Mouse (Mus musculus) retina, embryonic 14.5 days (tissue): Measurements from ENCODE around the gene Tm6sf2.
"Not testable (repeated sequence)": the region's sequence is repeated elsewhere in the genome, so short reads cannot be mapped to it uniquely, and the experiment has no call there.

Experiments
- DNase-seq: peaks from one replicate; pipeline ENCODE4 v3.0.0-alpha.2; 2015; ENCODE audit warnings: low spot score

Gene Tm6sf2

DNA sequence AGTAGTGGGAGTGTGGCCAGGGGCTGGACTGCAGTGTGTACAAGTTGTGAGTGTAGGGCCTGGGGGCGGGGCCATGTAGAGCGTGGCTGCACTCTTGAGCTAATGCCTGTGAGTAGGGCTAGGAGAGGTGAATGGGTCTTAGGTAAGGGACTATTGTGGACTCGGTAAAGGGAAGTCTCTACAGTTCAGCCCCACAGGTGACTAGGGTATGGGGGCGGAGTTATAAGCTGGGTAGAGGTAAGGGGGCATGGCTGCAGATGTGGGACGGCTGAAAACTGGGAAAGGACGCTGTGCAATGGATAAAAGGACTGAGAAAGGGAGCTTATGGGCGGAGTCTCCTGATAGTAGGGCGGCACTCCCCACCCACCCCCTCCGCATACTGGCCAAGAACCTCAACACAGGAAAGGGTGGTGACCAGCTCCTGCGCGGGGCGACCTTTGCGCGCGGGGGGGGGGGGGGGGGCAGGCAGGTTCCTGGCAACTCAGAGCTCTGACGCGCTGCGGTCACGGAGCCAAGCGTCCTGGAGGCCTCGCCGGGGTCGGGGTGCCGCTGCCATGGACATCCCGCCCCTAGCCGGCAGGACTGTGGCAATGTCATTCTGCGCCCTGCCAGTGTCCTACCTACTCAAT lies at the start of gene Tm6sf2:
TSS of gene Tm6sf2 (plus strand) at position 484 of the 629 bp plus-strand sequence.
- peak; percentile 25 for DNase-seq

- peak; percentile 60 for DNase-seq
These were observed 49.1 kb upstream of the Tm6sf2 start for GRCm38 (mm10) chr8:70023596-70023995.

- no peak for DNase-seq
These were observed 46.6 kb upstream of the Tm6sf2 start for GRCm38 (mm10) chr8:70026151-70026550.

- DNase-seq, result no peak
These were observed 42.5 kb upstream of the Tm6sf2 start for GRCm38 (mm10) chr8:70030255-70030654.

DNA sequence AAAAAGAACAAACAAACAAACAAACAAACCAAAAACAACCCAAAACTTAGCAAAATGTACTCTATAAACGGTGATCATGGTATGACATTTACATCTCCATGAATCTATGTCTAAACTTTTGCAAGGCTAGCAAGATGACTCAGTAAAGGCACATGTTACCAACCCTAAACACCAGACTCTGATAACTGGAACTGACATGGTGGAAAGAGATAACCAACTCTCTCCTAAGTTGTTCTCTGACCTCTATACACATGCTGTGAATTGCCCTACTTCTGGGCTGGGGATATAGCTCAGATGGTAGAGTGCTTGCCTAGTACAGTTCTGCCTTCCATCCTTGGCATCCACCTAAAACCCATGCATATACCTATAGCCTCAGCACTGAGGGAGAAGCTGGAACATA lies 34.7 kb upstream of the Tm6sf2 start:
- peak; percentile 5 for DNase-seq

GRCm38 (mm10) chr8:70041885-70042546 lies 30.7 kb upstream of the Tm6sf2 start:
- peak; percentile 3 for DNase-seq

GRCm38 (mm10) chr8:70042583-70043455 lies 29.9 kb upstream of the Tm6sf2 start, which contains the start of the genes Mau2 and Sugp1:
Gene Mau2 (minus strand): TSS chr8:70042734.
Gene Sugp1 (plus strand): TSS chr8:70042813.
- DNase-seq, result peak; percentile 98

DNA sequence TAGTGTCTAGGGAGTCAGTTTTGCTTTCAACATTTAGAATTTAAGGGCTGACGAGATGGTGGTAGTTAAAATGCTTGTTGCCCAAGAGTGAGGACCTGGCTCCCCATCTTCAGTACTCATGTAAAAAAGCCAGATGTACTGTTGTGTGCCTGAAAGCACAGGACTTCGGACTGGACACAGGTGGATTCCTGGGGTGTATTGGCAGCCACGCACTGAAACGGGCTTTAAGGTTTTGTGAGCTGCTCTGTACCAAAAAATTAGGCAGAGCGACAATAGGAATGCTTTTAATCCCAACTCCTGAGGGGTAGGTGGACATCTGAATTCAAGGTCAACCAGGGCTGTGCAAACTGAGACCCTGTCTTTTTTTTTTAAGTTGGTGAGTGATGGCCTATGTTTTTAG lies 28.7 kb upstream of the Tm6sf2 start:
- DNase-seq, result no peak

DNA sequence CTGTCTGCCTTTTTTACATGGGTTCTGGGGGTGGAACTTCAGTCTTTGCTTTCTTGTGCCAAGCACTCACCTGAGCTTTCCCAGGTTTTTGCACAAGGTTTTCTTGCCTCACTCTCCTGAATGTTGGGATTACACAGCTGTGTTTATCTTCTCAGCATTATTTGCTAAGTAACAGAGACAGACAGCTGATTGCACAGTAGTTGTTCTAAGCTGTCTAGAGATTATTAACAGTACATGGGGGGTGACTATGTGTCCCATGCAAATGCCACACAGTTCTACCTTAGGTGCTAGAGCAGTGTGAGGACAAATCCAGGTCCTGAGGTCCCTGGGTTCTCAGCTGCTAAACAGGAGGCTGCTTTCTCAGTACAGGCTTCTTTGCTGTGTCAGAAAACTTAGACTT lies 23.1 kb upstream of the Tm6sf2 start:
- DNase-seq, result no peak

DNA sequence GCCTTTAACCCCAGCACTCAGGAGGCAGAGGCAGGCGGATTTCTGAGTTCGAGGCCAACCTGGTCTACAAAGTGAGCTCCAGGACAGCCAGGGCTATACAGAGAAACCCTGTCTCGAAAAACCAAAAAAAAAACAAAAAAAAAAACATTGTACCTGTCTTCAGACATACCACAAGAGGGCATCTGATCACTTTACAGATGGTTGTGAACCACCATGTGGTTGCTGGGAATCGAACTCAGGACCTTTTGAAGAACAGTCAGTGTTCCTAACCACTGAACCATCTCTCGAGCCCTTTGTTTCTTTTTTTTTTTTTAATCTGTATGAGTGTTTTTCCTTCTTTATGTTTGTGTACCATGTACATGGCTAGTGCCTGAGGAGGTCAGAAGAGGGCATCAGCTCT lies 22.3 kb upstream of the Tm6sf2 start:
- not testable (repeated sequence) for DNase-seq

GRCm38 (mm10) chr8:70057721-70058120 lies 15.0 kb upstream of the Tm6sf2 start:
- no peak for DNase-seq

DNA sequence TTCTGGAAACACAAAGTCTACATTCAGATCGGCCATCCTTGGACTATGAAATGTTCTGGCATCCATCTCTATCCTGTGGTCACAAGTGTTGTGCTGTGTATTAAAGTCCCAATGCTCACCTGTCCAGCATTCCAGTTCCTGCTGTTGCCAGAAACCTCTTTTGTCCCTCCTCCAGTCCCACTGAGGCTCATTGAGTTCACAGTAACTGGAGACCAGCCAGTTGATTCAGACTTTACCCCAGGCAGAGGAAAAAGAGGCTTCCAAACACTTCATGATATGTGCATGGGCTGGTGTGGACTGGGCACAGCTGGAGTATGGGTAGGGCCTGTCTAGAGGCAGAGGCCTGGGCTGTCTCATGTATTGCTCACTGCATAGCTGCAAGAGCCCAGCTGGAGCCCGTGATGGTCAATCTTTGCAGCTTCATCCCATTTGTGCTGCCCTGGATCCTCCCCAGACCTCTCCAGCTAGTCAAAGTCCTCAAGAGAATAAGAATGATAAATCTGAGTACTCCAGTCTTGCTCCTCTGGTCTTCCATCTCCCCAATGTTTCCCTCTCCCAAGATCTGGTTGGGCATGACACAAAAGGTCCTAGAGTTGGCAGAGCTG lies 786 bp upstream of the Tm6sf2 start:
- DNase-seq, result no peak

DNA sequence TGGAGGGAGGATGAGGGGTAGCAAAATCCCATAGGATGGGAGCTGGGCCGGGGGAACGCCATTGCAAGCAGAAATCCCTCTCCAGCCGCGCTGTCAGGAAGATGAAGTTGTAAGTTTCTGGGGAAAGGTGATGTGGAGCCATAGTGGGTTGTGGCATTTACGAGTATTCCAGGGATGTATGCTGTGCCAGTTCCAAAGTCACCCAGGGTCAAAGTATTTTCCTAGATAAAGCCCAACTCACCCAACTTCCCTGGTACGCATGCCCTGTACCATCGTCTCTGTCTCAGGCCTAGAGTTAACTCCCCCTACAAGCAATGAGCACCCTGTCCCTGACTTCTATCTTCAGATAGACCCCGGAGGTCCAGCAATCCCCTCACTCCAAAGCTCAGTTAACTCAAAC lies 396 bp downstream of the Tm6sf2 start:
- no peak for DNase-seq

DNA sequence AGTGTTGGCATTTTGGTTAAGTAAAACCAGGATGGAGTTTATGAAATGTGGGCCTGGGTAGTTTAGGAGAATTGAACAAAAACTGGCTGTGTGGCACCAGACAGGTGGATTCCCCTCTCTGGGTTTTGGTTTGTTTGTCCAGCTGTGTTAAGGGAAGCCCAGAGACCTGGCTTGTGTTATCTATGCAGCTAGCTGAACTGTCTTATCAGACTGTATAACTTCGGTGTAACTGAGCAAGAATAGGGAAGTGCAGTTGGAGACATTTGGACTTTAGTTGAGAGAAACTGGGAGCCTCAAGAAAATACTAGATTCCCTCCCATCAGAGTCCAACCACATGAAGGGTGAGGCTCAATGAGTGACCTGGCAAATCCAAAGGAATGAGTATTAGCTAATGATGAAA lies 958 bp downstream of the Tm6sf2 start:
- no peak for DNase-seq

GRCm38 (mm10) chr8:70081976-70082375 lies 9.3 kb downstream of the Tm6sf2 start:
- DNase-seq, result no peak

- DNase-seq, result peak; percentile 71
These were observed 10.6 kb downstream of the Tm6sf2 start, which contains the start of gene Hapln4 for GRCm38 (mm10) chr8:70083285-70083684. Gene Hapln4 (plus strand): TSS chr8:70083457.

DNA sequence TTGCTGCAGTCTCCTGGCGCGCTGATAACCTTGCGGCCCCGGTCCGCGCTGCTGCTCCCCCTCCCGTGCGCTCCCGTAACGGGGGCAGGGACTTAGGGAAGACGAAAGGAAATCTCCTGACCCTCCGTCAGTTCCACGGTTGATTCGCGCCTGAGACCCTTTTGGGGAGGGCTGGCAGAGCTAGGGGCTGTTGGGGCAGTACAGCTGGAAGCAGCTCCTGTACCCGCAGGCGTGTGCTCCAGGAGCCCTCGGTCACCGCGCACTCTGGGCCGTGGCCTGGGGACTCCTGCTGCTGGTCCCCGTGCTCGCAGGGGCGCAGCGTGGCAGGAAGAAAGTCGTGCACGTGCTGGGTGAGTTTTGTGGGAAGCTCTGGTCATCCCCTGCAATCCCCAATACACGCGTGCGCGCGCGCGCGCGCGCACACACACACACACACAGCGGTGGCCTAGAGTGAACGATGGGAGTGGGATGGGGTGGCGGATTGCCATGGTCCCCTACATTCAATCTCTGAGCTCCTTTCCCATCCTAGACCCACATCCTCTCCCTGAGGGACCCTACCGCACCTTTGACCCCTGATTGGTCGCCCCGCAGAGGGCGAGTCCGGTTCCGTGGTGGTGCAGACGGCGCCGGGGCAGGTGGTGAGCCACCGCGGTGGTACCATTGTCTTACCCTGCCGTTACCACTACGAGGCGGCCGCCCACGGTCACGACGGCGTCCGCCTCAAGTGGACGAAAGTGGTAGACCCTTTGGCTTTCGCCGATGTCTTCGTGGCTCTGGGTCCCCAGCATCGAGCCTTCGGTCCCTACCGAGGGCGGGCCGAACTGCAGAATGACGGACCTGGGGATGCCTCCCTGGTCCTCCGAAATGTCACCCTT lies 11.7 kb downstream of the Tm6sf2 start:
- DNase-seq, result peak; percentile 52

GRCm38 (mm10) chr8:70086151-70086550 lies 13.4 kb downstream of the Tm6sf2 start:
- no peak for DNase-seq

DNA sequence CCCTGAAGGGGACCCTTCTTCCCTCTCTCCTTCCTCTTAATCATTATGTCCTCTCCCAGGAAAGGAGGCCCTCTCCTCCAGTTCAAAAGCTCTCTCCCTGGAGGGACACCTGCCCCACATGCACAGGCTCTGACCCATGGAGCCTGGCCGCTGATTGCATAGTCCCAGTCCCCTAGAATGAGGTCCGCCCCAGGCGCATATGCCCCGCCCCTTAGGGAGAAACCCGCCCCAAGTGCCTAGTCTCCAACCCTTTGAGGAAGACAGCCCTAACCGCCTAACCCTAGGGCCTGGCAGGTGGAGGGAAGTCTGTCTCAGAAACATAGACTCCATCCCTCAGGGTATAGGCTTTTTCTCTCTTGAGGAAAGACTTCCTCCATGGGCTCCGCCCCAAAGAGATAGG lies 14.5 kb downstream of the Tm6sf2 start:
- DNase-seq, result no peak

DNA sequence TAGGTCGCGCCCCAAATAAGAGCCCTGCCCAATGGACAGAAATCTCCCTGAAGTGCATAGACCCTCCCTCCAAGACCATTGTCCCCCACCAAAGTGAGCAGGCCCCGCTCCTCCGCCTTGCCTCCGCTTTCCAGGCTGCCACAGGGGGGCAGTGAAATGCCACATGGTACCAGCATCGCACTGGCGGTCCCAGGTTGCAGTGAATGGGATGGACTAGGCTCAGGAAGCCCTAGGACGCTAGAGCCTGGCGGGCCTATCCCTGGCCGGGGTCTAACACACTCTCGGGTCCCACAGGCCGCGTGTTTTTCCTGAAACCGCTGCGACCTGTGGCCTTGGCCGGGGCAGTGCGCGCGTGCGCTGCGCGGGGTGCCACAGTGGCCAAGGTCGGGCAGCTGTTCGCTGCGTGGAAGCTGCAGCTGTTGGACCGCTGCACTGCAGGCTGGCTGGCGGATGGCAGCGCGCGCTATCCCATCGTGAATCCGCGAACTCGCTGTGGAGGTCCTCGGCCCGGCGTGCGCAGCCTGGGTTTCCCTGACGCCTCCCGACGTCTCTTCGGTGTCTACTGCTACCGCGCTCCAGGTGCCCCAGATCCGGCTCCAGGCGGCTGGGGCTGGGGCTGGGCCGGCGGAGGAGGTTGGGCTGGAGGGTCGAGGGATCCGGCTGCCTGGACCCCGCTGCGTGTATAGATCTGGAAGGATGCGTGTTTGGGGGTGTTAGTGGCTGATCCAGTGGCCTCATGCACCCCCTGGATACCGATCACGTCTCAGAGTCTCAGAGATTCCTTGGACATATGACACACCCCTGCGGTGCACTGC lies 15.3 kb downstream of the Tm6sf2 start:
- peak; percentile 72 for DNase-seq
